Mouse (Mus musculus) liver, embryonic 15.5 days (tissue): Measurements from ENCODE around the gene Atic. TPM values are rescaled to one million over a fixed set of nuclear protein-coding genes. Genes with fewer than 3 reads are reported as not detected.

Experiments
- ATAC-seq: fragments of 200-750 bp; cut with Nextera tagmentation; 2 replicates; pipeline ENCODE4 v1.8.0; 2017; ENCODE audit warnings: moderate number of reproducible peaks, mild to moderate bottlenecking, moderate library complexity; ENCODE audit not compliant: insufficient read depth
- H3K27ac ChIP-seq: fragments of 300-500 bp; sonication (generic); replicated peaks from 2 replicates; pipeline ENCODE4 v1.5.1; 2015; ENCODE audit warnings: mild to moderate bottlenecking, inconsistent platforms
- H3K27me3 ChIP-seq: fragments of 300-500 bp; sonication (generic); 2 replicates; pipeline ENCODE4 v1.6.1; 2015; ENCODE audit warnings: mild to moderate bottlenecking, inconsistent platforms
- H3K36me3 ChIP-seq: fragments of 300-500 bp; sonication (generic); replicated peaks from 2 replicates; pipeline ENCODE4 v1.6.1; 2015; ENCODE audit warnings: moderate library complexity, mild to moderate bottlenecking, inconsistent platforms
- H3K4me1 ChIP-seq: fragments of 300-500 bp; sonication (generic); replicated peaks from 2 replicates; pipeline ENCODE4 v1.6.1; 2015; ENCODE audit warnings: inconsistent platforms
- H3K4me2 ChIP-seq: fragments of 300-500 bp; sonication (generic); 2 replicates; pipeline ENCODE4 v1.6.1; 2015; ENCODE audit warnings: moderate library complexity, mild to moderate bottlenecking, inconsistent platforms
- H3K4me3 ChIP-seq: fragments of 300-500 bp; sonication (generic); replicated peaks from 2 replicates; pipeline ENCODE4 v1.5.1; 2015; ENCODE audit warnings: mild to moderate bottlenecking, inconsistent platforms
- H3K9ac ChIP-seq: fragments of 300-500 bp; sonication (generic); 2 replicates; pipeline ENCODE4 v1.6.1; 2015; ENCODE audit warnings: moderate library complexity, mild to moderate bottlenecking, inconsistent platforms
- H3K9me3 ChIP-seq: fragments of 300-500 bp; sonication (generic); replicated peaks from 2 replicates; pipeline ENCODE4 v1.6.1; 2016; ENCODE audit warnings: inconsistent platforms
- WGBS: fragments of 180-500 bp; shearing (Covaris S2); methylation state at CpG from one replicate; pipeline ENCODE4 v1.1.7; 2015; ENCODE audit warnings: mixed read lengths; ENCODE audit not compliant: insufficient replicate concordance; 5-methylcytosine and 5-hydroxymethylcytosine counted together
- polyA plus RNA-seq: library from polyadenylated mRNA; unstranded; fragments of >200 nt; fragmentation: Nextera tagmentation; extraction: Ambion mirVana; gene quantifications from 2 replicates; pipeline ENCODE4 v1.2.1, GENCODE M21; 2015

The Atic gene
- polyA plus RNA-seq, 1 experiment from 2014 or later: 33.1 TPM

DNA sequence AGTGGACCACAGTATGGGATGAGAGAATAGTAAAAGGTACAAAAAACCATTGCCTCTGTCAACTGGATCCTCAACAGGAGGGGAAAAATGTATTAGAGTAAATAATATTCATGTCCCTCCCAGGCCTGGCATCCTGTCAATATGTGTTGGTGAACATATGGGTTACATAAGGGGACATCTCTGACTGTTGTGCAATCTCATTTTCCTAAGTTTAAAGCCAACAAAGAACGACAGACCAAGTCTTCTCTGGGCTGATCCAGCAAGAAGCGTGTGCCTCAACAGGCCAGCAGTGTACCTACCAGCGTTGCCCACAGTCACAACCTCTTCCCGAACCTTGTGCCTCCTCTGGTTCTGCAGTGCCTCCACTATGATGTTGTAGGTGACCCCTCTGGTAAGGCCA, 38.4 kb downstream of the Atic start:
- WGBS: 57% methylated on average over 4 of the region's 4 CpGs
- Histone ChIP-seq H3K36me3 (peaks cover 42% of the 10 kb centered on the region), H3K9ac (no peak overlapping the region), H3K4me3 (no peak overlapping the region), H3K4me2 (no peak overlapping the region), H3K9me3 (no peaks in the 10 kb centered on the region), H3K27ac (no peak overlapping the region), H3K4me1 (no peaks in the 10 kb centered on the region), H3K27me3 (no peaks in the 10 kb centered on the region)
- ATAC-seq: no peak

DNA sequence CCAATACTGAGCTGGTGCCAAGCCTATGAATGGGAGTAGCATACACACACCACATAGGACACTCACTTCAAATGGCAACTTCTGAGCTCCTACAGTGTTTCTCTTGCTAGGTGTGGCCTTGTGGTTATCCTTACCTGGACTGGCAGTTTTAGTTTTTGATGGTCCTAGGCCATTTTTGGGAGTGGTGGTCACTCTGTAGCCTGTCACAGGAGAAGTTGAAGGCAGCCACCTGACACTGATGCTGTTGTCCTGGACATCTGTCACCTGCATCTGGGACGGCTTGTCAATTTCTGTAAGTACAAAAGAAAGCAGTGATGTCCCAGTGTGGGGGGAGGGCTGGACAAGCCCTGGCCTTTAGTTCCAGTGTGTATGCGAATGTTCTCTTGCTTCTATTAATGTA, 48.8 kb downstream of the Atic start:
- 60% methylated on average over 2 of the region's 2 CpGs for WGBS
- Histone ChIP-seq H3K27ac (no peak overlapping the region), H3K4me3 (no peak overlapping the region), H3K4me2 (no peak overlapping the region), H3K4me1 (no peaks in the 10 kb centered on the region), H3K9ac (no peak overlapping the region), H3K36me3 (peaks cover 45% of the 10 kb centered on the region), H3K9me3 (no peaks in the 10 kb centered on the region), H3K27me3 (no peaks in the 10 kb centered on the region)
- no peak for ATAC-seq

DNA sequence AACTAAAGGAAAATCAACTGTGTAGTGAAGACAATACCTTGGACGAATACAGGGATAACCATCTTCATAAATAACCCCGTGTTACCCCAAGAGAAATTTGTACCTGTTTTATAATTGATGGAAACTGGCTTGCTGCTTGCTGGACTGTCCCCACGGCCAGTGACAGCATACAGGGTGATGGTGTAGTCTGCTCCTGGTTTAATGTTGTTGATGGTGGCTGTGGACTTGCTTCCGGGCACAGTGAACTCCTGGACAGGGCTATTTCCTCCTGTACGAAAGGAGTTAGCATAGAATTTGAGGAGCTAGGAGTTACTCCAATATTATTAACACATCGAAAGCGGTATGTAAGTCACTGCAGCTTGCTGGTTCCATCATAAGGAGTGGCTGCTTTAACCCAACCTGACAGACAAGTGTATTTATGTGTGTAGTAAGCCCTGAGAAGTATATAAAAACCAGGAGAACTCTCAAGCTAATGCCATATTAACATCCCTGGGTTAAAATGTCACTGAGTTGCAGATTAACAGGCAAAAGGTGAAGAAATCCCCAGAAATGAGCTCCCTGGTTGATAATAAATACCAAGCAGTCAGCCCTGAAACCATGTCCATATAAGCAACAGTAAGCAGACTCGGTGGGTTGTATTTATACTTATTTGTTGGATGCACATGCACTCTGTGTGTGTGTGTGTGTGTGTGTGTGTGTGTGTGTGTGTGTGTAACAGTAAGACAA, 49.8 kb downstream of the Atic start:
- ATAC-seq: no peak
- H3K36me3 ChIP-seq: peaks cover 42% of the 10 kb centered on the region

DNA sequence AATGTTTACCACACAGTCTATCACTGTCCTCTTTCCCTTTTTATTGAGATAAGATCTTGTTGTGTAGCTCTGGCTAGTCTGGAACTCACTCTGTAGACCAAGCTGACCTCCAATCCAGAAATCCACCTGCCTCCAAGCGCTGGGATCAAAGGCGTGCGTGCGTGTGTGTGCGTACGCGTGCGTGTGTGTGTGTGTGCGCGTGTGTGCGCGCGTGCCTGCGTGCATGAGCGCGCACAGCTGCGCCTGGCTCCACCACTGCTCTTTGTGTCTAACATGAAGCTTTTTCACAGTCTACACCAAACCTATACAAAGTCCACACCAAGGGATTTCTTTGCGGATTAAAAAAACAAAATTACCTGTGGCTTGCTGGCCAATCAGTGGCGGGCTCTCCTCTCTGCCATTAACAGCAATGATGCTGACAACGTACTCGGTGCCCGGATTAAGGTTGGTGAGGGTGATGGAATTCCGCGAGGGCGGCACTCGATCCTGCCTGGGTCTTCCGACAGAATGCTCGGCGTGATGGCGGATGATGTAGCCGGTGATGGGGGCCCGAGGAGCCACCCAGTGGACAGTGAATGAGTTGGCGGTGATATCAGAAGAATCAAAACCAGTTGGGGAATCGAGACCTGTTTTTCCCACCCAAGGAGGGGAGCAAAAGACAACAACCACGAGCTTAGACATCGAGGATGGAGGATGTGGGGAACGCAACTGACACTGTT, 52.3 kb downstream of the Atic start:
- Histone ChIP-seq H3K27me3 (no peaks in the 10 kb centered on the region), H3K9ac (no peak overlapping the region), H3K4me1 (no peaks in the 10 kb centered on the region), H3K36me3 (peaks cover 51% of the 10 kb centered on the region), H3K4me2 (no peak overlapping the region), H3K9me3 (no peaks in the 10 kb centered on the region), H3K4me3 (no peak overlapping the region), H3K27ac (no peak overlapping the region)
- no peak for ATAC-seq
- WGBS: 87% methylated on average over 37 of the region's 37 CpGs

More for the DNA sequence above, 49.8 kb downstream of the Atic start:
- Histone ChIP-seq H3K4me2 (no peak overlapping the region), H3K9me3 (no peaks in the 10 kb centered on the region), H3K4me3 (no peak overlapping the region), H3K27me3 (no peaks in the 10 kb centered on the region), H3K27ac (no peak overlapping the region), H3K4me1 (no peaks in the 10 kb centered on the region), H3K9ac (no peak overlapping the region)
- WGBS: 63% methylated on average over 8 of the region's 8 CpGs

DNA sequence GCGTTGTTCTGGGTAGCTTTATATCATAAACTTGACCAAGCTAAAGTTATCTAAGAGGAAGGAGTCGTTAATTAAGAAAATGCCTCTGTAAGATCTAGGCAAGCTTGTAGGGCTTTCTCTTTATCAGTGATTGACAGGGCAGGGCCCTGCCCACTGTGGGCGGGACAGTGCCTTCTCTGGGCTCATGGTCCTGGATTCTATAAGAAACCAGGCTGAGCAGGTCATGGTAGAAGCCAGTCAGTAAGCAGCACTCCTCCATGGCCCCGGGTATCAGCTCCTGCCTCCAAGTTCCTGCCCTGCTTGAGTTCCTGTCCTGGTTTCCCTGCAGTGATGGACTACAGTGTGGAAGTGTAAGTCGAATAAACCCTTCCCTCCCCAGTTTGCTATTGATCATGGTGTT, 53.0 kb downstream of the Atic start:
- H3K4me2 ChIP-seq: no peak overlapping the region
- peaks cover 52% of the 10 kb centered on the region for H3K36me3 ChIP-seq
- H3K9me3 ChIP-seq: no peaks in the 10 kb centered on the region
- no peak overlapping the region for H3K9ac ChIP-seq
- no peaks in the 10 kb centered on the region for H3K27me3 ChIP-seq
- no peak overlapping the region for H3K27ac ChIP-seq
- H3K4me1 ChIP-seq: no peaks in the 10 kb centered on the region
- no peak for ATAC-seq
- whole genome bisulfite sequencing: 61% methylated on average over 5 of the region's 5 CpGs
- H3K4me3 ChIP-seq: no peak overlapping the region

DNA sequence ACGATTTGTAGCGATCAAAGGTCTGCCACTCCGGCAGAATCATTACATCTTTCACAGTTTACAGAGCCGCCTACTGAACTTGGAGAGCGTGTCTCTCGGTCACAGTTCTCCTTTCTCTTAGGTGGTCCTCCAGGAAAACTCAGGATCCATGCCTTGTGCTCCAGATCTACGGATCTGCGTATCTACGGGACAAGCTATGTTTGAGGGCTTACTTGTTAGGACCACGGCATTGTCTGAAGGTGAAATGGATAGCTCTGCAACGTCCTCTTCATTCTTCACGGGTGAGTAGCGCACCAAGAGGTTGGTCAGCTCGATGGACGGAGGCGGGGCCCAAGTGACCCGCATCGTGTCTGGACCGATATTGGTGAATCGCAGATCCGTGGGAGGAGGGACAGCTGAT, 55.3 kb downstream of the Atic start:
- H3K27me3 ChIP-seq: no peaks in the 10 kb centered on the region
- WGBS: 83% methylated on average over 21 of the region's 21 CpGs
- no peak overlapping the region for H3K27ac ChIP-seq

DNA sequence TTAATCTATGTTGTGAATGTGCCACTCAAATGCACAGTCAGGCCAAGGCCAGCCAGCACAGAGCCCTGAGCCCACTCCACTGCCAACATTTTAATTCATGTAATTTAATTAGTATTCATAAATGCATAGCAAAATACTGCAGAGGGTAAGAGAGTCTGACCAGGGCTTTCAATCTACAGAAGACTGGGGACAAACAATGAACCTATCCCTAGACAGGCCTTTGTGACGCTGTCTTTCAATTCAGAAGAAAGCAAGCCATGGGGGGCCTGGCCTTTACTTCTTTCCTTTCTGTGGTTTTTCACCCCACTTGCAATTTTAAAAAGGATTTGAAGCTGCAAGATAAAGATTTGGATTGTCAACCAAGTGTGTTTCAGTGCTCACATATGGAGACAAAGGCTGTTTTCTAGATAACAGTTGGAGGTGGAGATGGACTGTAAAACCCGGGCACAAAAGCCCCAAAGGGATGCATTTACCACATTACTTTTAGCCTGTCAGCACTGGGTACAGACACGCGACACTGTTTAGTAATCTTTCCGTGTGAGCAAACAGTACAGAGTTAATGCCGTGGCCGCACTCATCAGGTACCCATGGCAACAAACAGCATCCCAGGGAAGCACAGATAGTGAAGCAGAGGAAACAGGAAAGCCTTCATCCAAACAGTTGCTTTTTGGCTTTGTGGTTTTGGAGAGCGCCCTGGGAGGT, 57.7 kb downstream of the Atic start:
- Histone ChIP-seq H3K4me3 (no peak overlapping the region), H3K4me1 (no peaks in the 10 kb centered on the region), H3K9me3 (no peaks in the 10 kb centered on the region), H3K36me3 (peaks cover 50% of the 10 kb centered on the region), H3K4me2 (no peak overlapping the region), H3K27me3 (no peaks in the 10 kb centered on the region), H3K9ac (no peak overlapping the region), H3K27ac (no peak overlapping the region)
- 63% methylated on average over 8 of the region's 8 CpGs for WGBS
- ATAC-seq: no peak

More for the DNA sequence above, 55.3 kb downstream of the Atic start:
- no peak for ATAC-seq
- no peak overlapping the region for H3K4me3 ChIP-seq
- H3K36me3 ChIP-seq: peaks cover 45% of the 10 kb centered on the region
- no peak overlapping the region for H3K9ac ChIP-seq
- H3K9me3 ChIP-seq: no peaks in the 10 kb centered on the region
- no peak overlapping the region for H3K4me2 ChIP-seq
- H3K4me1 ChIP-seq: no peaks in the 10 kb centered on the region

DNA sequence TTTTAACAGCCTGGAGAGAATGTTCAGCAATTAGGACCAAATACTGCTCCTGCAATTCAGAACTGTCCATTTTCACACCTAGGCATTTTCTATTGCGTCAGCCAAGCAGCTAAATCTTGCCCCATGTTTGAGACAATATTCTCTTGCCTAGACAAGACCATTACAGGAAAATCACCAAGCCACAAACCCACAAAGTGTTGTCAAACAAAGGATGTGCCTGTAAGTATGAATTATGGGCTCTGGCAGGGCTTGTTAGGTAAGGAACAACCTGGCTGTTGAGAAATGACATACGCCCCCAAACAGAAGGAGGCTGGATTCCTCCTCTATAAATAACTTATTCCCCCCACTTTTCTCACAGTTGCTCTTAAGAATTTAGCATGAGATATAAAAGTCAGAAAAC, 64.6 kb downstream of the Atic start:
- Histone ChIP-seq H3K27me3 (no peaks in the 10 kb centered on the region), H3K4me1 (no peaks in the 10 kb centered on the region), H3K4me2 (no peak overlapping the region), H3K9me3 (no peaks in the 10 kb centered on the region), H3K36me3 (peaks cover 54% of the 10 kb centered on the region), H3K9ac (no peak overlapping the region), H3K27ac (no peak overlapping the region), H3K4me3 (no peak overlapping the region)
- ATAC-seq: no peak
- 51% methylated on average over 2 of the region's 2 CpGs for WGBS

DNA sequence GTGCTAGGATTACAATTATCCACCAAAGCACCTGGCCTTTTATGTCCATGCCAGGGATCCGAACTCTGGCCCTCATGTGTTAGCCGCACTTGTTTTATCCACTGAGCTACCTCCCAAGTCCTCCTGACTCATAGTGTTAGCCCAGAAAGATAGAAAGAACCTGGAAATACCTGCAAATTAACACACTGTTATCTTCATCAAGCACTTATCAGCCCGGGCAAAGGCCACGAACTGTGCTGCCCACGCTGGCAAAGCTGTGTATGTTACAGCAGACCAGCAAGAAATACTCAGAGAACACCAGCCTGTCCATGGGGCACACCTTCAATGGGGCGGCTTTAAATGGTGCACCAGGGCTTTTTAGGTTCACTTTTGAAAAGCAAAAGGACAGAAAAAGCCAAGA, 66.7 kb downstream of the Atic start:
- Histone ChIP-seq H3K4me3 (no peak overlapping the region), H3K27me3 (no peaks in the 10 kb centered on the region), H3K4me2 (no peak overlapping the region), H3K9me3 (no peaks in the 10 kb centered on the region), H3K9ac (no peak overlapping the region), H3K27ac (no peak overlapping the region), H3K36me3 (peaks cover 63% of the 10 kb centered on the region), H3K4me1 (0 out of 2 replicates have a peak, but pooled peaks cover under 1% of the 10 kb centered on the region)
- 76% methylated on average over 6 of the region's 6 CpGs for WGBS
- ATAC-seq: no peak
